Mouse (Mus musculus) adrenal gland (tissue): ENCODE data around the gene Hcn2.

ENCODE experiments used
- intact Hi-C: fragments of 180-260 bp; cut with DNase I; formaldehyde crosslinking; loops from one replicate; pipeline ENCODE4 v1.15.1; 2025

Hcn2 gene

GRCm38 (mm10) chr10:79707162-79707561 is 9.3 kb upstream of the Hcn2 start:
- intact Hi-C loops, result loop anchor here (5.0 kb wide), 1 partner anchor 75 kb away; no protein-coding TSS in a partner anchor

GRCm38 (mm10) chr10:79707759-79708158 is 8.7 kb upstream of the Hcn2 start:
- intact Hi-C loops, result loop anchor here (5.0 kb wide), 1 partner anchor 75 kb away; no protein-coding TSS in a partner anchor

GRCm38 (mm10) chr10:79708668-79709067 is 7.8 kb upstream of the Hcn2 start:
- intact Hi-C loops, result loop anchor here (5.0 kb wide), 1 partner anchor 74 kb away; no protein-coding TSS in a partner anchor

DNA sequence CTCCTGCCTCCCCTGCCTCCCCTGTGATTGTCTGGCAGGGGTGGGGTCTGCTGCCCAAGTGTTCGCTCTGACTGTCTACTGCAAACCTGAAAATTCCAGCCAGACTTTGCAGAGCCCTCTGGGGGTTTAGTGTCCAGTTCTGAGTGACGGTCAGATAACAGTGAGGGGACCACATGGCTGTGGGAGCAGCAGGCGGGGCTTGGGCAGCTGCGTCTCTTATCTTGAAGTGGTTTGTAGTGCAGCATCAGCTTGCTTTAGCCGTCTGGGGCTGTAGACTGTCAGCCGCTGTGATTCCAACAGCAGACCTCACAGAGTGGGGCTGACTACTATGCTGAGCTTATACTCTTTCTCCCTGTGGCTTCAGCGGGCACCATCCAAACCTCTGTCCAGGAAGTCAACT is 7.1 kb upstream of the Hcn2 start:
- intact Hi-C loops, result loop anchor here (5.0 kb wide), 1 partner anchor 73 kb away; no protein-coding TSS in a partner anchor

- intact Hi-C loops, result no loop called here
These were observed 4.4 kb upstream of the Hcn2 start for GRCm38 (mm10) chr10:79712029-79712428.

DNA sequence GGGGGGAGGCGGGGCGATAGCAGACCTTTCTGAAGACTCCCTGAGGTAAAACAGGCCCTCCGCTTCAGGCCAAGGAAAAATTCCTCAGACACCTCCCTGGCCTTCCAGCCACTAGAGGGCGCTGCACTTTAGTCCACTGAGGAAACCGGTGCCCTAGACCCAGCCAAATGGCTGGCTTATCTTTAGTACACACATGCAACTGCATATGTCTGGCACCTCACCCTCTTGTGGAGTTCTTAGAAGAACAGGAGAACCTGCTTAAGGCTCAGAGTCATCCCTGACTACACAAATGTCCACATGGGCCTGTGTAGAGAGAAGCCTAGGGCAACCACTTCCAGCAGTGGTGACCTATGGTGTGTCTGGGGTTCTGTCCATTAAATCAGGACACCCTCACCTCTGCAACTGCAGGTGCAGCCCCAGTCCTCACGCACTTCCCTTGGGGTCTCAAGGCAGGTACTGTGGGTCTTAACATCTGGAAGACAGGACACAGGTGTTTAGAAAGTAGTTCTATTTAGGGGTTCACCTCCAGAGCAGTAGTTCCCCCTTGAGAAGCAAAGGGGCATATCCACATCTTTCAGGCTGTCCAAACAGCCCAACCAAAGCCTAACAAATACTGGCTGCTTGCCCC is 3.8 kb upstream of the Hcn2 start:
- intact Hi-C loops, result no loop called here

GRCm38 (mm10) chr10:79713163-79713562 is 3.3 kb upstream of the Hcn2 start:
- intact Hi-C loops, result no loop called here

GRCm38 (mm10) chr10:79714996-79715395 is 1.4 kb upstream of the Hcn2 start:
- intact Hi-C loops, result no loop called here

DNA sequence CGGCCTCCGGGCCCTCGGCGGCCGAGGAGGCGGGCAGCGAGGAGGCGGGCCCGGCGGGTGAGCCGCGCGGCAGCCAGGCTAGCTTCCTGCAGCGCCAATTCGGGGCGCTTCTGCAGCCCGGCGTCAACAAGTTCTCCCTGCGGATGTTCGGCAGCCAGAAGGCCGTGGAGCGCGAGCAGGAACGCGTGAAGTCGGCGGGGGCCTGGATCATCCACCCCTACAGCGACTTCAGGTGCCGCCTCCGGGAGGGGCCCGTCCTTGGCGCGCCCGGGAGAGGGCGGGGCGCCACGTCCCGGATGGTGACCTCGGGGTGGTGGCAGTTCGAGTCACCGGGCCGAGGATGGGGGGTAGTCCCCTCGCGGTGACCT is 538 bp downstream of the Hcn2 start:
- intact Hi-C loops, result no loop called here

- intact Hi-C loops, result no loop called here
These were observed 1.4 kb downstream of the Hcn2 start for GRCm38 (mm10) chr10:79717640-79718357.

DNA sequence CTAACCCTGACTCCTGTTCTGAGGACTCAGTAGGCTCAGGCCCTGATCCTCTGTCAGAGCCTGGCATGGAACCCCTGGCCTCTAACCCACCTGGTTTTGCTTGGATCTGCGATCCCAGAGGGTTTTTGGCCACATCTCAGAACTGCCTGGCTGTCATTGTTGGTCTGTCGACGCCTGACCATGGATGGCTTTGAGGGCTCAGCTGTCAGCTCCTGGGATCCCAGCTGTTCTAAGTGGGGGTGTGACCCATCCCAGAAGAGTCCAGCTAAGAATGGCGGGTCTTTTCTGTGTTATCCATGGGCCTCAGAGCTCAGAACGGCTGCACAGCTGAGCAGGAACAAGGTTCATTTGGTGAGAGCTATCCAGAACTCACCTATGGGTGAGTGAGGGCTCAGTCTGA is 4.7 kb downstream of the Hcn2 start:
- intact Hi-C loops, result no loop called here

GRCm38 (mm10) chr10:79723047-79723446 is 6.6 kb downstream of the Hcn2 start:
- intact Hi-C loops, result no loop called here

- intact Hi-C loops, result no loop called here
These were observed 7.3 kb downstream of the Hcn2 start for GRCm38 (mm10) chr10:79723692-79724091.

DNA sequence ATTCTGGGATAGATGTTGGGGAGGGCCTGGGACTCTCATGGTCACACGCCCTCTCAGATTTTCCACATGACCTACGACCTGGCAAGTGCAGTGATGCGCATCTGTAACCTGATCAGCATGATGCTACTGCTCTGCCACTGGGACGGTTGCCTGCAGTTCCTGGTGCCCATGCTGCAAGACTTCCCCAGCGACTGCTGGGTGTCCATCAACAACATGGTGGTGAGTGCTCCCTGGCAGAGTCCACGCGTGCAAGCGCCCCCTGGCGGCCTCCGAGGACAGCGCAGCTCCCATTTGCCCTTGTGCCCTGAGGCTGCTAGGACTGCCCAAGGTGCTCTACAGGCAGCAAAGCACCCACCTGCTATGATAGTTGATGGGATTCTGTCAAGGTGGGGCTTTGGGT is 9.7 kb downstream of the Hcn2 start:
- intact Hi-C loops, result no loop called here

DNA sequence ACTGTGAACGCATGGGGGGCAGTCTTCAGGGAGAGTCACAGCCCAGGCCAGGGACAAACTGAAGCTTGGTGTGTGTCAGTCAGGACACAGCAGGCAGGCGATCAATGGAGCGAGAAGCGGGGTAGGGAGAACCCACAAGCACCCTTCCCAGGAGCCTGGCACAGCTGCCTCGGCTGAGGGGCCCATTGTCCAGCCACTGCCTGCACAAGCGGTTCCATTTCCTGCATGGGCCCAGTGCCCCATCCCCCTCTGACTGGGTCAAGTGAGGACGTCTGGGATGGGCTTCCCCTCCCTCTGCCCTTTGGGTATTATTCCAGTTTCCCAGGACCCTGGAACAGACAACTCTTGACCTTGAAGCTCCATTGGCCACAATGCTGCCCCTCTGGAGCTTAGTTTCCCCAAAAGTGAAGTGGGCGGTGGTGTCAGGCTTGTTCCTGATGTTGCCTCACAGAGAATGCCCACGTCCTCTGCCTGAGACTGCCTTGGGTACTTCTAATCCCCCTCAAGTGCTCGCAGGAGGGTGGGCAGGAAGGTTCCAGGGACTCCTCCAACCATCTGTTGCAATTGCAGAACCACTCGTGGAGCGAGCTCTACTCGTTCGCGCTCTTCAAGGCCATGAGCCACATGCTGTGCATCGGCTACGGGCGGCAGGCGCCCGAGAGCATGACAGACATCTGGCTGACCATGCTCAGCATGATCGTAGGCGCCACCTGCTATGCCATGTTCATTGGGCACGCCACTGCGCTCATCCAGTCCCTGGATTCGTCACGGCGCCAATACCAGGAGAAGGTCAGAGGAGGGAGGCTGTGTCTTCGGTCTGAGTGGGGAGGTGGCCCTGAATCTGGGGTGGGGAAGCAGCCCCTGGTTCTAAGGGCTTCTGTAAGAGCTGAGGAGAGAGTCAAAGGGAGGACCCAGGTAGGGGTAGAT is 12.2 kb downstream of the Hcn2 start:
- intact Hi-C loops, result no loop called here

- intact Hi-C loops, result no loop called here
These were observed 13.0 kb downstream of the Hcn2 start for GRCm38 (mm10) chr10:79729357-79729965.

- intact Hi-C loops, result no loop called here
These were observed 16.1 kb downstream of the Hcn2 start for GRCm38 (mm10) chr10:79732500-79732899.

DNA sequence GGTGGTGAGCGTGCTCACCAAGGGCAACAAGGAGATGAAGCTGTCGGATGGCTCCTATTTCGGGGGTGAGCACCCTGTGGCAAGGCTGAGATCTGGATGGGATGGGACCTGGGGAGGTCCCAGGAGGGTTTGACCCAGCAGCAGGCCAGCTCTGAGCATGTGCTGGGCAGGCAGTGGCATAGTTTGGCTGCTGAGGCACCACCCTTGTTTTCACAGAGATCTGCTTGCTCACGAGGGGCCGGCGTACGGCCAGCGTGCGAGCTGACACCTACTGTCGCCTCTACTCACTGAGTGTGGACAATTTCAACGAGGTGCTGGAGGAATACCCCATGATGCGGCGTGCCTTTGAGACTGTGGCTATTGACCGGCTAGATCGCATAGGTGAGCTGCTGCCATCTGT is 17.4 kb downstream of the Hcn2 start:
- intact Hi-C loops, result no loop called here

- intact Hi-C loops, result no loop called here
These were observed 18.9 kb downstream of the Hcn2 start for GRCm38 (mm10) chr10:79735361-79735760.

DNA sequence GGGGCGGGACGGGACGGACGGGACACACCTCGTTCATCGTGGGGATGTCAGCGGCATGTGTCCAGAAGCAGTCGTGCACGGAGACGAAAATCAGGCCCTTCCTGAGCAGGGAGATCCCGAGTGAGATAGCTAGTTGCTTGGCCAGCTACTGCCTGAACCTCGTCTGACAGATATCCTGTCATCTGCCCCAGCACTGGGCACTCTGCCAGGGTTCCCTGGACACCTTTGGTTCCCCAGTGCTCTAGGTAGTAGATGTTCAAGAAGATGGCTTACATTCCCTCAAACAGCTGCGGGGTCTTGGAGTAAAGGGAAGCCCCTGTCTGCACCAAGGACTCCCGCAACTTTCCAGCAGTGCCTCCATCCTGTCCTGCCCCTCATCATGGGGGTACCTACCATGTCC is 20.3 kb downstream of the Hcn2 start:
- intact Hi-C loops, result no loop called here

- intact Hi-C loops, result no loop called here
These were observed 21.8 kb downstream of the Hcn2 start for GRCm38 (mm10) chr10:79738259-79738658.
